Mouse (Mus musculus) 3T3-L1 (cell line): ENCODE data around the gene Gnb1.
"Not testable (repeated sequence)": the region's sequence is repeated elsewhere in the genome, so short reads cannot be mapped to it uniquely, and the experiment has no call there.

Source experiments
- DNase-seq: peaks from one replicate; pipeline ENCODE4 v3.0.0-alpha.2; 2015; ENCODE audit warnings: low read depth, low spot score

Gnb1 gene

DNA sequence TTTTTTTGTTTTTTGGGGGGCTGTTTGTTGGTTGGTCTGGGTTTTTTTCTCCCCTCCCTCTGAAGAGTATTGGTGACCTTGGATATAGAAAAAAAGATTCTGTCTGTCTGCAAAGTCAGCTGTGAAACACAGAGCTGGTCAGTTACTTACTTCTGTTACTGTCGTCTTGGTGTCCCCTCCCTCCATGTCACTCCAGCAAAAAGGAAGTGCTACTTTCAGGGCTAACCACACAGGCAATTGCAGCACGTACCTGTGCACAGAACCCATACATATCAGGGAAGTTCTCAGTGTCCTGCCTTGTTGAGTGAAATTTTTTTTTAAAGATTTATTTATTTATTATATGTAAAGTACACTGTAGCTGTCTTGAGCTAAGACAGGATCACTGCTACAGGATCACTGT, 59.3 kb downstream of the Gnb1 start:
- DNase-seq, result no peak

DNA sequence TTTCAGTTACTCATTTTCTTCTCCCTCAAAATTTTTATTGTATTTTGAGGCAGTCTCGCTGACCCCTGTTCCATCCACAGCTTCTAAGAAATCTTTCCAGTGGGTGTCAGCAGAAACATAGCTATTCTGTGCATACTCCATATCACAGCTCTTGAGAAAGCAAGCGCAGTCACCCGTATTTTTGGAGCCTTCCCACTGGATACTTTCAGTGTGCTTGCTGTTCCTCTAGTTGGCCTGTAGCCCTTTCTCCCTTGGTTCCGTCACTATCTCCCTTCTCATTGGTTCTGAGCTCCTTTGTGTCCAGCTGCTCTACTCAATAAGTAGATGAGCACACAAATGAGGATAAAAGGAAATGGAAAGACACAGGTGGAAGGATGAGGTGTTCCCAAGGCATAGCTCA, 59.9 kb downstream of the Gnb1 start:
- no peak for DNase-seq

DNA sequence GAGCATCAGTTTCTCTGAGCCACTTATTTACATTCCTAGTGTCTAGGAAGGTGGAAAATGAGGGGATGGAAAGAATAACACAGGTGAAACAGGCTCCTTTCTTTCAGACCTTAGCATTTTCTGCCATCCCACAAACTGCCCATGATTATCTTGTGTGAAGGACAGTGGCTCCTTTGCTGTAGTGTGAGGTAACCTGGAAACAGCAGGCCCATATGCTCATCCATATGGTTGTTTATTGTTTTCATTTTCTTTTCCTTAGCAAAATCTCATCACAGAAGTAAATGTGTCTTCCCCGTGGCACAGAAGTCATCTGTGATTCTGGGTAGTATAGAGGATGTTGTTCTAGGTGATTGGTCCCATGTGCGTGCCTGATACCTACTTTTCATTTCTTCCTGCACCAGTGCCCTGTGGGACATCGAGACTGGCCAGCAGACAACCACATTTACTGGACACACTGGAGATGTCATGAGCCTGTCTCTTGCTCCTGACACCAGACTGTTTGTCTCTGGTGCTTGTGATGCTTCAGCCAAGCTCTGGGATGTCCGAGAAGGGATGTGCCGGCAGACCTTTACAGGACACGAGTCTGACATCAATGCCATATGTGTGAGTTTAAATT, 61.9 kb downstream of the Gnb1 start:
- DNase-seq, result no peak

DNA sequence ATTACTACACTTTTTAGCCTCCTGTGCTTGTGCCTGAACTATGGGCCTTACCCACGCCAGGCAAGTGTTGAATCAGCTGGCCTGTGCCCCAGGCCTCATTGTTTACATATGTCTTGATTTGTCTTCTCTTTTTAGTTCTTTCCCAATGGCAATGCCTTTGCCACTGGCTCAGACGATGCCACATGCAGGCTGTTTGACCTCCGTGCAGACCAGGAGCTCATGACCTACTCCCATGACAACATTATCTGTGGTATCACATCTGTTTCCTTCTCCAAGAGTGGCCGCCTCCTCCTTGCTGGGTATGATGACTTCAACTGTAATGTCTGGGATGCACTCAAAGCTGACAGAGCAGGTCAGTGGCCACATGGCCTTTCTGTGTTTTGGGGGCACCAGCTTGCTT, 63.7 kb downstream of the Gnb1 start:
- no peak for DNase-seq

DNA sequence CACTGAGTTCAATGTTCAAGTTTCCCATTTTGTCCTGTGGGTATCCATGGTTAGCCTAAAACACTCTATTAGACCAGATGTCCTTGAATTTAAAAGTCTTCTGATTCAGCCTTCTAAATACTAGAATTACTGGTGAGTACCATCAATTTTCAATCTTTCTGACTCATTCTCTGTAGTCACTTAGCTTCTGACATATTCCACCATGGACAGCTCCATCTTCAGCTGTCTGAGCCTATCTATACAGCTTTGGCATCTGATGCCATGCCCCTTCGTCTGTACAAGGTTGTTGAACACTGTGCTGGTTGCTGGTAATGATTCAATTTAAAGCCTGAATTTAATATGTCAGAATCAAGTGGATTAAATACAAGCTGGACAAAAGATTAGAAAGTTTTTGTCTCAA, 64.3 kb downstream of the Gnb1 start:
- DNase-seq, result peak; percentile 34

DNA sequence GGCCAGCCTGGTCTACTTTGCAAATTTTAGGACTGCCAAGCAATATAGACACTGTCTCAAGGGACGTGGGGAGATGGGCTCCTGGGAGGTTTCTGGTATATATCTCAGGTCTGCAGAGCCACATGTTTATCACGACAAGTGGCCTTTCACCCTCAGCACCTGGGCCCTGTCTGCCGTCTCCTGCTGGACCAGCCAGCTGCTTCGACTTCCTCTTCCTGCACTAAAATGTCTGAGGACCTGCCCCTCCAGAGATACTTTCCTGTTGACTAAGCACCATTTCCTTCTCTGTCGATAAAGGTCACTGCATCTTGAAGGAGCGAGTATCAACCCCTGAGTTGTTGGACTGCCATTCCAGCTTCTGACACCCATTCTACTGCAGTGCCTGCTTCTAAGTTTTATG, 68.3 kb downstream of the Gnb1 start:
- no peak for DNase-seq

DNA sequence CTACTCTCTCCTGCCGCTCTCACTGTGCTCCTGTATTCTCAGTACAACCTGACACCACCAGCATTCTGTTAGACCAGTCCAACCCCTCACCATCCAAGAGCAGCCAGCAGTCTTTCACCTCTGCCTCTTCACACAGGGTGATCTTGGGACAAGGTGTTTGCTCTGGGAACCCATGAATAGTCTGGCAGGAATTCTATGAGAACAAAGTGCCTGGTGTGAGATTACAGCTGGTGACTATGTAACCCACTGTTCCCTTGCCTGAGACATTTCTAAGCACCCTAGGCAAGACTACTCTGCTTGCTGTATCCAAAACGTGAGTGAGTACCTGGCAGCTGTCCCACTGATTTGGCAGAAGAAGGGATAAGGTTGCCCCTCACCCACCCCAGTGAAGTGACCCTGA, 69.8 kb downstream of the Gnb1 start:
- DNase-seq, result no peak

DNA sequence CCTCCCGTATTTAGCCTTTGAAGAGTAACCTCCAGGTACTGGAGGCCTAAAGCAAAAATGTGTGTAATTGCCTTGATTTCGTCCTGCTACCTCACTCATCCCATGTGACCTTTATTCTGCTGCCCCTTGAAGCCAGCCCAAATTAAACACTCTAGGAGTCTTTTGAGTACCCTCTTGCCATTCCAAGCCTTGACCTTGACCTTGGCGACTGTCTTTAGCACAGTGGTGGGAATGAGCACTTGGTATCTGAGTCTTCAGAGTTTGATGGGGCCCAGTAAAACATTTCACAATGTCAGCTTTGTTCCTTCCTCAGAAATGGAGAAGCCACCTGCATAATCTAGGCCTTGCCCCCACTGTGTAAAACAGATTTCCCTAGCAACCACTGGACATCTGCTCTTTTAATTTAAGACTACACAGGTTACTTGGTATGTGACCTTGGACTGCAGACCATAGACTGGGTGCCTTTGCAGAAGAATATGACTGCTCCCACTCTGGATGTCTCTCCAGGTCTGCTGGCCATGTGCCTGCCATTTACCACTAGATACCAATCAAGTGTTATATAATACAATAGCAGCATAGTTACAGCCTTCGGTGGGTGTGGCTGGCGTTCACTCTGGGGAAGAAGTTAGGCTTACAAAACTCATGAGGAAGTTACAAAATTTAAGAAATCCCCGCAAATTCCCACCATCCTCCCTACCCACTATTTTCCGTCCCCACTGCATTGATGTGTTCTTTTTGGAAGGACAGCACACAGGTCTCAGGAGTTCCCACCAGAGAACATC, 70.7 kb downstream of the Gnb1 start, which contains the start of gene Nadk:
Nadk (plus strand) TSS at position 718 of the 782 bp plus-strand sequence.
- peak; percentile 50 for DNase-seq

DNA sequence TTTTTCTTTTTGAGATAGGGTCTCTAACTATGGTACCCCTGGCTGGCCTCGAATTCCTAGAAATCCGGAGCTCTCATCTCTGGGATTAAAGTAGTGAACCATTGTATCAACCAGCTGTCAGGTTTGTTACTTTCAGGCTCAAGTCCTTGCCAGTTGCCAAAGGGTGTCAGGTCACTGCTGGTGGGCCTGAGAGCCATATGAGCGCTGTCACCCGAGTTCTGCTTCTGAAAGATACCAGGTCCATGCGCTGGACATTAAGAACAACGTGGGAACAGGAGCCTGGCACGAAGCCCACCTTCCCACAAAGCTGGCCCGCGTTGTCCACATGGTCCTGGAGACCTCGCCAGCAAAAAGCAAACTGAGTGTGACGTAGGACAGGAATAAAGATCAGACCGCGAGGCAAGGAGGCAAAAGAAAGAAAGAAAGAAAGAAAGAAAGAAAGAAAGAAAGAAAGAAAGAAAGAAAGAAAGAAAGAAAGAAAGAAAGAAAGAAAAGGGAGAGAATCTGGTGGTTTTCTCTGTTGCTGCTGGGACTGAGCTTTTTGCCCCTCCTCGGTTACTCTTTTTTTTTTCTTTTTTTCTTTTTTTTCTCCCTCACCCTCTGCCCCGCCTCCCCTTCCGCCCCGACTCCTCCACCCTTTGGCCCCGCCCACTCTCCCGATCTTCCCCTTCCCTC, 71.7 kb downstream of the Gnb1 start:
- peak; percentile 81 for DNase-seq

DNA sequence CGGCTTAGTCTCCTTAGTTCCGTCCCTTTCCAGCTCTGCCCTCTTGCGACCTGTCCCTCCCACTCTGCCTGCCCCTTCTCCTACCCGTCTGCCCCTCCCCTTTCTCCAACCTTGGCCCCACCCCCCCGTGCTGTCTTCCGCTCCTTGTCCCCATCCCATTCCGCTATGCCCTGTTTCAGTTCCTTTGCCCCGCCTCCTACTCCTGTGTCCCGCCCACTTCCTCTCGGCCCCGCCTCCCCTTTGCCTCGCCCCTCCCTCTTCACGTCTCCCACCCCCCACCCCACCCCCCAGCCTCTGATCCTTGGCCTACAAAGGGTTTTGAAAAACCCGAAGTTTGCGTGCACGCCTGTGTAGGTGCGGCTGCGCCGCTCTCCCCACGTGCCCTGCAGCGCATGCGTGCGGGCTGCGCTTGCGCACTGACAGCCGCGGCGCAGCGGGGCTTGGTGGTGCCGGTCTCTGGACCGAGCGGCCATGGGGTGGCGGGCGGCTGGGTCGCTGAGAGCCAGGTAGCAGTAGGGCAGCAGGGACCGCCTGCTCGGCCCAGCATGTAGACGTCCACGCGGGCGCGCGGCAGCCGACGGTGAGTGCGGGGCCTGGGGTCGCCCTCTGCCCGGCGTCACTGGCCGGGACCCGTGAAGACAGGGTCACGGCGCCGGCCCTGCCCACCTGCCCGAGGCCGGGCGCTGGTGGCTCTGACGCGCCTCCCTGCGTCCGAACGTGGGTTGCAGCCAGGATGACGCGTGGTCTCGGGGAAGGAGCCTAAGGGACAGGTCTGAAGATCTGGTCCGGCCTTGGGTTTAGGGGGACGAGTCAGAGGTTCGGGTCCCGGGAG, 72.5 kb downstream of the Gnb1 start:
- peak; percentile 99 for DNase-seq

DNA sequence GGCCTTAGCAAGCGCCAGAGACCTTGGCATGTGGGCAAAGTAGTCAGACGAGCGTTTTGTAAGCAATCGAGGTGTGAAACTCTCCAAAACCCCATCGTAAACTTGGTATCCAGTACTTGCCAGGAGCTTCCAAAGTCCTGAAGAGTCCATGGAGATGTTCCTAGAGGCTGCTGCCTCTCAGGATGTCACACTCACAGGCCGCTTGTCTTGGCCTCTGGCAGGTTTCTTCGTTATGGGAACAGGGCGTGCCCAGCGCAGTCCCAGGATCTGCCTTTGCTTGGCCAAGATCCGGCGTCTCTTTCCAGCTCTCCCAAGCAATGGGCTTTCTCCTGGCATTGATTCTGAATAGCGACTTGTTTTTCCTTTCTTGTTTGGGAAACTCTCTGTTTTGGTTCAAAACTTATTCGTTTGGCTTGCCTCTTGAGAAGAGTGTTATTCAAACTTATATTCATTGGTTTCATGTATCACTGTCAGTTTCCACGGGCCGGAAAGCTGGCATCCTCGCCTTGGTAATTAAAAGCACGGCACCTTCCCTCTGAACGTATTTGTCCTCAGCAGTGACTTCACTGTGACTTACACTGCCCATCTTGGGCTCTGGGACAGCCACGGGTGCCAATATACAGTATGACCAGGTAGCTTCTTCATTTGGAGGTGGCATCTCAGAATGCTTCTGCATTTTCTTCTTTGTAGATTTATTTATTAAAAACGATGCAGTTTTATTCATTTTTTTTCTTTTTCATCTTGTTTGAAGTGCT, 73.3 kb downstream of the Gnb1 start:
- peak; percentile 73 for DNase-seq

DNA sequence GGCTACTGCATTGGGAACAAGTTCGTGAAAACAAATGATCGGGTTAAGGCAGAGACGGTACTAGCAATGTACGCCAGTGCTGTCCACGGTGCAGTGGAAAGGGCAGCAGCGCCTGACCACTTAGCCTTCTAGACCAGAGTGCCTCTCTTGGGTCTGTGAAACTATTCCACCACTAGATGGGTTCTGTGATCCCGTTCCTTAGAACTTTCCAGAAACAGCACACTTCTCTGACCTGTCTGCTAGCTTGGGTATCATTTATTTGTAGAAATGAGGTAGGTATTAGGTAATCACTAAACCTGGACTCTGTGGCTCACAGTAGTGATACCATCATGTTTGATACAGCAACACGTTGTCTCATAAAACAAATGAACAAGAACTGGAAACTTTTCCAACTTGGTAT, 75.4 kb downstream of the Gnb1 start:
- peak; percentile 32 for DNase-seq

DNA sequence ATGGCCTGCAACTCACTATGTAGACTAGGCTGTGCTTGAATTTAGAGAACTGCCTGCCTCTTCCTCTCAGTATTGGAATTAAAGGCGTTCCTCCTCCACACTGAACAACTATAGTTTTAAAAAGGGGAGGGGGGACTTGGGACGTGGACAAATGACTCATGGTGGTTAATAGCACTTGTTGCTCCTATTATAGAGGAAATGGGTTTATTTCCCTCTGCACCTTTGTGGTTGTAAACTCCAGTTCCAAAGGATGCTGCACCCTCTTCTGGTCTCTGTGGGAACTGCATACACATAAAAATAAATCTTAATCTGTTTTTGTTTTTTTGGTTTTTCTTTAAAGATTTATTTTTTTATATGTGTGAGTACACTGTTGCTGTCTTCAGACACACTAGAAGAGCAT, 77.0 kb downstream of the Gnb1 start:
- peak; percentile 70 for DNase-seq

DNA sequence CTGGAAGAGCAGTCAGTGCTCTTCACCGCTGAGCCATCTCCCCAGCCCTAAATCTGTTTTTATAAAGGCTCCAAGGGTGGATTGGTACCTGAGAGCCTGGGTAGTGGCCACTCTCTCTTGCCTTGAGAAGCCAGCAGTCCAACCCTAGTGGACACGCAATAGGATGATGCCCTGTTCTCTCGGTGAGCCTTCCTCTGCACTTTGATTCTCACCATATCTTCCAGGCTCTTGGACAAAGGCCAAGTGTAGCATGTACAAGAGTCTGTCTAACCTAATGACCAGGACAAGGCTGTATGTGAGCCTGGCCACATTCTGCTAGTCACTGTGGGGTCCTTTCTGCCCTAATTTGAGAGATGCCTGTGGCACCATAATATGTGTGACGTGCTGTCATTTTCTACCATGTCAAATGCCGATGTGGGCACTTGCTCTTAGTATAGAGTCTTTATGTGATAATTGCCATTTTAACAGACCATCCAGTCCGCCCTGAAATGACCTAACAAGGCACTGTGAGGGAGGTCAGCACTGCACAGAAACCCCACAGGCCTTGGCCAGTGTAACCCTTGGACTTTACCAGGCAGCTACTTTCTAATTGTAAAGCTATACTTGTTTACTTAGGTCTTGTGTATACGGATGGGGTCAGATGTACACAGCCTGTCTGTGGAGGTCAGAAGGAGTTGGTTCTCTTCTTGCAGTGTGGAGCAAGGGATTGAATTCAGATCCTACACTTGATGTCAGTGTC, 77.6 kb downstream of the Gnb1 start:
- no peak for DNase-seq

DNA sequence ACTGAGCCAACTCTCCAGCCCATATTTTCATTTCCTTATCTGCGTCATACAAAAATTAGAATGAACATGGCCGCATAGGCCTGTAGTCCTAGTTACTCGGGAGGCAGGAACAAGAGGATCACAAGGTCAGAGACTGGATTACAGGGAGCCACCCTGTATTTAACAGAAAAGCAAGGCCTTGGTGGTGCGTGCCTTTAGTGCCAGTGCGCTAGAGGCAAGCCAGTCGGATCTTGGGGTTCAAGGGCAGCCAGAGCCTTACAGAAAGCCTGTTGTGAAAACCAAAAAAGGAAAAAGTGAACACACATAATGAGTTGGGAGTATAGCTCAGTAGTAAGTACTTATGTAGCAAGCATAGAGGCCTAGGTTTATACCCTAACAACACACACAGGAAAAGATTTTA, 78.7 kb downstream of the Gnb1 start:
- DNase-seq, result no peak

DNA sequence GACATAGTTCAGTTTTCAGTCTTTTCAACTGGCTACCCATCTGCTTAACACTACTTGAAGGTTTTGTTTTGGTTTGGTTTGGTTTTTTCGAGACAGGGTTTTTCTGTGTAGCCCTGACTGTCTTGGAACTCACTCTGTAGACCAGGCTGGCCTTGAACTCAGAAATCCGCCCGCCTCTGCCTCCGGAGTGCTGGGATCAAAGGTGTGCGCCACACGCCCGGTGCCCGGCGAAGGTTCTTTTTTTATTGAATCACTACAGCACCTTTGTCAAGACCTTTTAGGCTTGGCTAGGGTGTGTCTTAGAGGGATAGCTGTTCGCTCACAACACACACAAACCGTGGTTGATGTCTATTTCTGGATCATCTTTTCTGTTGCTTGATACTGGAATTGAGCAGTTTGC, 79.2 kb downstream of the Gnb1 start:
- DNase-seq, result not testable (repeated sequence)

DNA sequence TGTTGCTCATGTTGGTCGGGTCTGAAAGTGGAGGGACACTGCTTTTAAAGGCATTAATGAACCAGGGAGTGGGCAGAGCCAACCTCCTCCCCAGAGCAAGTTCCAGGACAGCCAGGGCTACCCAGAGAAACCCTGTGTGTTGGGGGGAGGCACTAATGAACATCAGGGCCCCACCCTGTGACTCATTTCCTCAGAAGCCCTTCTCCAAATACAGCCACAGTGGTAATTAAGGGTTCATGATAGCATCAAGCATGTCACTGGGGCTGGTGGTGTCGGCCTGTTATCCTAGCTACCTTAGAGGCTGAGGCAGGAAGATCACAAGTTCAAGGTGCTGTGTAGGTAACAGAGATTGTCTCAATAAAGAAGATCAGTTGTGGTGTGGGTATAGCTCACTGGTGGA, 80.3 kb downstream of the Gnb1 start:
- DNase-seq, result peak; percentile 59

DNA sequence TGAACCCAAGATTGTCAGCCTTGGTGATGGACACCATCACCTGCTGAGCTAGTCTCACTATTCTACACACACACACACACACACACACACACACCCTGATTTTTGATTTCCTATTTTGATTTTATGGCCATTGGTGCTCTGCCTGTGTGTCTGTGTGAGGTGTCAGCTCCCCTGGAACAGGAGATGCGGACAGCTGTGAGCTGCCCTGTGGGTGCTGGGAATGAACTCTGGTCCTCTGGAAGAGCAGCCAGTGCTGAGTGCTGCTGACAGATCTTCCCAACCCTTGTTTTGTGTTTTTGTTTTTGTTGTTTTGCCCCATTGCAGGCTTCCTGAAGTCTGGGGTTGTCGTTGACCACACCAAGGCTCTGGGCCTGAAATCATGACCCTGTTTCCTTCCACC, 82.0 kb downstream of the Gnb1 start:
- no peak for DNase-seq

DNA sequence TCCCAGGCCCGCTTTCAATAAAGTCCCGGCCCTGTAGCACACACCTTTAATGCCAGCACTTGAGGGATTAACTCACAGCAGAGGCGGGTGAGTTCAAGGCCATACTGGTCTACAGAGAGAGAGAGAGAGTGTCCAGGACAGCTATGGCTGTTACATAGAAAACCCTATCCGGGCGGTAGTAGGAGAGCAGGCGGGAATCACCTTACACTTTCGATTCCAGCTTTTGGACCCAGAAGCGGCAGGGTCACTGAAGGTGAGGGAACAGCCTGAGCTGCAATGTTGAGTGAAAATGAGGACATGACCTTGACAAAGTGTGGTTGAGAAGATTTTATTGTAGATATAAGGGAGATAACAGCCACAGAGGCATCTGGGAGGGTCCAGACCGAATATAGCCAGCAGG, 82.7 kb downstream of the Gnb1 start:
- no peak for DNase-seq

DNA sequence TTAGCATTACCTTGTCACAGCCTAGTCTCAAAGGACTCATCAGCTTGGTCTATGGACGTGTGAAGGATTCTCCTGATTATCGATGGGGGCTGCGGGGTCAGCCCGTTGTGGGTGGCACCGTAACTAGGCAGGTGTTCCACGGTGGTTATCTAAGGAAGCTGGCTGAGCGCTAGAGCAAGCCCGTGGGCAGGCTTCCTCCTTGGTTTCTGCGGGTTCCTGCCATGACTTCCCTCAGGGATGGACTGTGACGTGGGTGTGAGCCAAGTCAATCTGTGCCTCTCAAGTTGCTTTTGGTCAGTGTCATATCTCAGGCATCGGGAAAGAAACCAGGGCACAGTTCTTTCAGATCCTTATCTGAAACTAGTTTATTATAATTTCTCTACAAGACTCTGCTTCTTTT, 83.8 kb downstream of the Gnb1 start:
- no peak for DNase-seq

DNA sequence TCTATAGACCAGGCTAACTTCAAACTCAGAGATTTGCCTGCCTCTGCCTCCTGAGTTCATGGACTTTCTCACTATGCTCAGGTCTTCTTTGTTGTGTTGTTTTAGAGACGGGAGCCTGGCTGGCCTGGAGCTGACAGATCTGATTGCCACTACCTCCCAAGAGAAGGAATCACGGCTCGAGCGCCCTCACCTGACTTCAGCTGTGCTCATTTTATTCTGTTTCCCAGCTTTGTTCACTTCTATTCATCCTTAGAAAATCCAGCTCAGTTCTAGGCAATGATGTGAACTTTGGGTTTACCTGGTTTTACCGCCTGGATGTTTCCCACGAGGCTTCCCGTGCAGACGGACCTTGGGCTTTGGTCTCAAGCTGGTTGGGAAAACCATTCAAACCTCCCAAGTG, 84.4 kb downstream of the Gnb1 start:
- DNase-seq, result no peak
